29 mouse cellular contexts compared by ENCODE assay signal in genomic region chr10:127704293-127704692, GRCm38 (mm10). TPM values are rescaled to one million over a fixed set of nuclear protein-coding genes. Genes with fewer than 3 reads are reported as not detected.
DNase-seq lines count a peak whose midpoint lies in the region; ATAC-seq and TF ChIP-seq lines count a peak whose summit lies in the region.
"Had no signal": no experiment of that assay in that cellular context is flagged by ENCODE, and none has a peak within 500 bp of the region (broad histone marks: within the 10 kb centered on the region; RNA-seq: fewer than 3 reads in every experiment).

No protein-coding gene starts in this region.

- peaks cover 11% of the 10 kb centered on the region for H3K4me1 ChIP-seq in intestine, embryonic 15.5 days (replicated peaks)
- peaks cover 5% of the 10 kb centered on the region; the same call in 1 of the 2 replicates for H3K4me1 ChIP-seq in intestine, postnatal 0 days (replicated peaks; ENCODE audit: control insufficient read depth, insufficient read depth, low read length)
- H3K4me1 ChIP-seq in stomach, embryonic 14.5 days (ENCODE audit: control insufficient read depth, insufficient read depth, low read length): 0 out of 2 replicates have a peak, but pooled peaks cover 3% of the 10 kb centered on the region
- no peaks in the 10 kb centered on the region for H3K4me1 ChIP-seq in stomach, postnatal 0 days (replicated peaks; ENCODE audit: control insufficient read depth, insufficient read depth)
- H3K4me1 ChIP-seq: embryonic facial prominence, embryonic 15.5 days; hindbrain, embryonic 10.5 days; hindbrain, embryonic 13.5 days had no signal

- H3K9me3 ChIP-seq in intestine, embryonic 15.5 days: no peaks in the 10 kb centered on the region
- no peaks in the 10 kb centered on the region for H3K9me3 ChIP-seq in intestine, postnatal 0 days (ENCODE audit: control insufficient read depth)
- H3K9me3 ChIP-seq in stomach, embryonic 14.5 days (ENCODE audit: control insufficient read depth, low read depth, low read length): no peaks in the 10 kb centered on the region
- no peaks in the 10 kb centered on the region for H3K9me3 ChIP-seq in stomach, postnatal 0 days (ENCODE audit: control insufficient read depth, low read length)
- H3K9me3 ChIP-seq: embryonic facial prominence, embryonic 12.5 days; embryonic facial prominence, embryonic 15.5 days; hindbrain, embryonic 10.5 days; hindbrain, embryonic 13.5 days had no signal

- no peaks in the 10 kb centered on the region for H3K27me3 ChIP-seq in intestine, embryonic 15.5 days (replicated peaks)
- H3K27me3 ChIP-seq in intestine, postnatal 0 days (replicated peaks; ENCODE audit: control insufficient read depth, insufficient read depth, low read length): no peaks in the 10 kb centered on the region
- H3K27me3 ChIP-seq in stomach, embryonic 14.5 days (ENCODE audit: control insufficient read depth, insufficient read depth, low read length): no peaks in the 10 kb centered on the region
- no peaks in the 10 kb centered on the region for H3K27me3 ChIP-seq in stomach, postnatal 0 days (ENCODE audit: control insufficient read depth, insufficient read depth, low read length)
- H3K27me3 ChIP-seq: embryonic facial prominence, embryonic 12.5 days; embryonic facial prominence, embryonic 15.5 days; hindbrain, embryonic 13.5 days had no signal

- no peak for TF ChIP-seq CTCF in intestine, postnatal 0 days (IDR thresholded peaks at IDR 0.05; ENCODE audit: low read depth)
- no peak for TF ChIP-seq CTCF in stomach, postnatal 0 days (IDR thresholded peaks at IDR 0.05; ENCODE audit: low read depth)

- WGBS in intestine, embryonic 15.5 days: 32% methylated on average over 2 of the region's 2 CpGs
- WGBS in intestine, postnatal 0 days: 32% methylated on average over 2 of the region's 2 CpGs
- 53% methylated on average over 2 of the region's 2 CpGs for WGBS in stomach, embryonic 14.5 days
- WGBS in stomach, postnatal 0 days: 43% methylated on average over 2 of the region's 2 CpGs

- ATAC-seq in intestine, embryonic 15.5 days: peak; percentile 86
- peak; percentile 88 for ATAC-seq in intestine, postnatal 0 days
- peak; percentile 57; the same call in 1 of the 2 replicates for ATAC-seq in stomach, embryonic 14.5 days (ENCODE audit: insufficient number of reproducible peaks, insufficient read depth, low FRiP score, low read depth)
- peak; percentile 90 for ATAC-seq in stomach, postnatal 0 days (ENCODE audit: low FRiP score, low TSS enrichment)
- ATAC-seq: CD4-positive, CD25-positive, alpha-beta regulatory T cell, adult 4 months; forebrain, embryonic 14.5 days; forebrain, postnatal 0 days; hindbrain, embryonic 16.5 days had no signal

- peak overlapping the region; percentile 62; the same call in 1 of the 2 replicates for H3K27ac ChIP-seq in intestine, embryonic 15.5 days
- H3K27ac ChIP-seq in intestine, postnatal 0 days (ENCODE audit: low read depth, low read length): peak overlapping the region; percentile 70; the same call in 1 of the 2 replicates
- no peak overlapping the region; the same call in 1 of the 2 replicates for H3K27ac ChIP-seq in stomach, embryonic 14.5 days (ENCODE audit: low read length)
- H3K27ac ChIP-seq in stomach, postnatal 0 days (replicated peaks): peak overlapping the region; percentile 78; the same call in 1 of the 2 replicates
- H3K27ac ChIP-seq: embryonic facial prominence, embryonic 12.5 days; embryonic facial prominence, embryonic 15.5 days; gastrocnemius, adult 2 months; hindbrain, embryonic 10.5 days; hindbrain, embryonic 13.5 days had no signal

- no peak for TF ChIP-seq EP300 in stomach, postnatal 0 days (optimal IDR thresholded peaks at IDR 0.05)

- 0 out of 2 replicates have a peak overlapping the region, but pooled peaks have one; percentile 29 for H3K4me3 ChIP-seq in intestine, embryonic 15.5 days (replicated peaks)
- H3K4me3 ChIP-seq in intestine, postnatal 0 days (ENCODE audit: low read depth, low read length): peak overlapping the region; percentile 37
- H3K4me3 ChIP-seq in stomach, embryonic 14.5 days (ENCODE audit: low read depth, low read length): no peak overlapping the region
- no peak overlapping the region for H3K4me3 ChIP-seq in stomach, postnatal 0 days (ENCODE audit: low read depth, low read length)
- H3K4me3 ChIP-seq: embryonic facial prominence, embryonic 12.5 days; embryonic facial prominence, embryonic 15.5 days; gastrocnemius, adult 2 months; hindbrain, embryonic 10.5 days; hindbrain, embryonic 13.5 days had no signal

- peak; percentile 69 for DNase-seq in stomach, postnatal 0 days (ENCODE audit: low spot score)
- DNase-seq in kidney, postnatal 25 days: no peak
- no peak for DNase-seq in cerebellum, postnatal 10 days
- DNase-seq in adrenal gland, postnatal 14 days: no peak
- DNase-seq: adrenal gland, adult 8-10 months; adrenal gland, postnatal 36 days; cerebellum, adult 18-20 months; cerebellum, adult 9-10 months; cerebellum, postnatal 36 days; forebrain, postnatal 0 days; gastrocnemius, adult 2 months; gastrocnemius, postnatal 14 days; heart, adult 11 months; heart, postnatal 36 days had no signal

- no peaks in the 10 kb centered on the region for H3K36me3 ChIP-seq in intestine, embryonic 15.5 days
- peaks cover 27% of the 10 kb centered on the region for H3K36me3 ChIP-seq in intestine, postnatal 0 days (ENCODE audit: control insufficient read depth, insufficient read depth)
- H3K36me3 ChIP-seq in stomach, embryonic 14.5 days (ENCODE audit: control insufficient read depth, insufficient read depth, low read length): peaks cover 4% of the 10 kb centered on the region; the same call in 1 of the 2 replicates
- H3K36me3 ChIP-seq in stomach, postnatal 0 days (ENCODE audit: control insufficient read depth, insufficient read depth, low read length): no peaks in the 10 kb centered on the region; the same call in 1 of the 2 replicates

- no peak overlapping the region for H3K9ac ChIP-seq in intestine, embryonic 15.5 days
- H3K9ac ChIP-seq in intestine, postnatal 0 days (ENCODE audit: low read depth, low read length): 0 out of 2 replicates have a peak overlapping the region, but pooled peaks have one; percentile 40
- H3K9ac ChIP-seq in stomach, embryonic 14.5 days (replicated peaks; ENCODE audit: low read depth, low read length): no peak overlapping the region
- no peak overlapping the region for H3K9ac ChIP-seq in stomach, postnatal 0 days (ENCODE audit: low read length)
- H3K9ac ChIP-seq: embryonic facial prominence, embryonic 12.5 days; embryonic facial prominence, embryonic 15.5 days; forebrain, postnatal 0 days; hindbrain, embryonic 13.5 days had no signal

- 0 out of 2 replicates have a peak overlapping the region, but pooled peaks have one; percentile 40 for H3K4me2 ChIP-seq in intestine, embryonic 15.5 days (replicated peaks)
- peak overlapping the region; percentile 62 for H3K4me2 ChIP-seq in intestine, postnatal 0 days (replicated peaks; ENCODE audit: low read depth)
- H3K4me2 ChIP-seq in stomach, embryonic 14.5 days (replicated peaks; ENCODE audit: low read depth, low read length): no peak overlapping the region
- H3K4me2 ChIP-seq in stomach, postnatal 0 days (replicated peaks; ENCODE audit: low read depth): 0 out of 2 replicates have a peak overlapping the region, but pooled peaks have one; percentile 34
- H3K4me2 ChIP-seq: embryonic facial prominence, embryonic 12.5 days; embryonic facial prominence, embryonic 15.5 days; heart, embryonic 11.5 days; hindbrain, embryonic 13.5 days had no signal

RNA-seq across cellular contexts. Expression of gene Myo1a, which starts 0.7 kb away (rescaled TPM):
- 33.8 and 36.7 TPM in 2 replicates for polyA plus RNA-seq in intestine, embryonic 15.5 days (2015; fragmentation: Nextera tagmentation; extraction: Ambion mirVana)
- 73.8 and 80.3 TPM in 2 replicates for polyA plus RNA-seq in intestine, postnatal 0 days (2015; fragmentation: Nextera tagmentation; extraction: Ambion mirVana)
- 8.8 and 9.1 TPM in 2 replicates for polyA plus RNA-seq in stomach, embryonic 14.5 days (2014; fragmentation: Nextera tagmentation; extraction: Ambion mirVana)
- 39.3 and 42.1 TPM in 2 replicates for polyA plus RNA-seq in stomach, postnatal 0 days (2015; fragmentation: Nextera tagmentation; extraction: Ambion mirVana)
- total RNA-seq in adrenal gland, postnatal 14 days (2021): 1.5 and 1.9 TPM in 2 replicates
- total RNA-seq: gastrocnemius, adult 2 months; heart, postnatal 36 days had no signal
- polyA plus RNA-seq: CD4-positive, CD25-positive, alpha-beta regulatory T cell, adult 4 months had no signal

RNA-seq across cellular contexts. Expression of gene Tac2, which starts 20.0 kb away (rescaled TPM):
- 2.3 and 4.1 TPM in 2 replicates for polyA plus RNA-seq in intestine, embryonic 15.5 days (2015; fragmentation: Nextera tagmentation; extraction: Ambion mirVana)
- polyA plus RNA-seq in intestine, postnatal 0 days (2015; fragmentation: Nextera tagmentation; extraction: Ambion mirVana): not detected in 2 replicates
- polyA plus RNA-seq in stomach, embryonic 14.5 days (2014; fragmentation: Nextera tagmentation; extraction: Ambion mirVana): 1.6 and 2.0 TPM in 2 replicates
- polyA plus RNA-seq in stomach, postnatal 0 days (2015; fragmentation: Nextera tagmentation; extraction: Ambion mirVana): 0.34 and 0.35 TPM in 2 replicates
- not detected in 2 replicates for total RNA-seq in adrenal gland, postnatal 14 days (2021)
- total RNA-seq: adrenal gland, adult 8-10 months; gastrocnemius, adult 2 months; gastrocnemius, postnatal 14 days; heart, adult 8-10 months; heart, postnatal 36 days; MEL had no signal
- polyA plus RNA-seq: C2C12; CD4-positive, CD25-positive, alpha-beta regulatory T cell, adult 4 months; forebrain, embryonic 11.5 days; hindbrain, embryonic 10.5 days; hindbrain, embryonic 13.5 days had no signal

RNA-seq across cellular contexts. Expression of gene Zbtb39, which starts 35.0 kb away (rescaled TPM):
- polyA plus RNA-seq in intestine, embryonic 15.5 days (2015; fragmentation: Nextera tagmentation; extraction: Ambion mirVana): 2.6 and 2.7 TPM in 2 replicates
- polyA plus RNA-seq in intestine, postnatal 0 days (2015; fragmentation: Nextera tagmentation; extraction: Ambion mirVana): 1.3 and 1.6 TPM in 2 replicates
- 4.6 and 4.9 TPM in 2 replicates for polyA plus RNA-seq in stomach, embryonic 14.5 days (2014; fragmentation: Nextera tagmentation; extraction: Ambion mirVana)
- 1.4 and 1.6 TPM in 2 replicates for polyA plus RNA-seq in stomach, postnatal 0 days (2015; fragmentation: Nextera tagmentation; extraction: Ambion mirVana)
- 11.6 and 12.2 TPM in 2 replicates for total RNA-seq in adrenal gland, postnatal 14 days (2021)

RNA-seq across cellular contexts. Expression of gene Nab2, which starts 35.9 kb away (rescaled TPM):
- polyA plus RNA-seq in intestine, embryonic 15.5 days (2015; fragmentation: Nextera tagmentation; extraction: Ambion mirVana): 8.3 and 8.7 TPM in 2 replicates
- 3.9 and 4.2 TPM in 2 replicates for polyA plus RNA-seq in intestine, postnatal 0 days (2015; fragmentation: Nextera tagmentation; extraction: Ambion mirVana)
- polyA plus RNA-seq in stomach, embryonic 14.5 days (2014; fragmentation: Nextera tagmentation; extraction: Ambion mirVana): 9.2 and 11.1 TPM in 2 replicates
- 6.8 and 8.9 TPM in 2 replicates for polyA plus RNA-seq in stomach, postnatal 0 days (2015; fragmentation: Nextera tagmentation; extraction: Ambion mirVana)
- total RNA-seq in adrenal gland, postnatal 14 days (2021): 23.7 and 24.6 TPM in 2 replicates

RNA-seq across cellular contexts. Expression of gene Nemp1, which starts 37.6 kb away (rescaled TPM):
- polyA plus RNA-seq in intestine, embryonic 15.5 days (2015; fragmentation: Nextera tagmentation; extraction: Ambion mirVana): 5.7 and 6.9 TPM in 2 replicates
- polyA plus RNA-seq in intestine, postnatal 0 days (2015; fragmentation: Nextera tagmentation; extraction: Ambion mirVana): 2.9 and 3.2 TPM in 2 replicates
- polyA plus RNA-seq in stomach, embryonic 14.5 days (2014; fragmentation: Nextera tagmentation; extraction: Ambion mirVana): 10.2 and 11.3 TPM in 2 replicates
- 4.1 and 4.5 TPM in 2 replicates for polyA plus RNA-seq in stomach, postnatal 0 days (2015; fragmentation: Nextera tagmentation; extraction: Ambion mirVana)
- total RNA-seq in adrenal gland, postnatal 14 days (2021): 9.2 and 9.4 TPM in 2 replicates

Comparison
In these comparisons a context has a peak if more than half of its experiments do, and no peak if none do; other contexts are left out.
1. H3K4me3 ChIP-seq: peak in intestine, embryonic 15.5 days (single experiment) and intestine, postnatal 0 days (single experiment); none in stomach, embryonic 14.5 days (single experiment) and stomach, postnatal 0 days (single experiment).
2. Peak in every context shown above with its lines, with median percentiles within 50 percentile points of each other: ATAC-seq.